Mouse (Mus musculus): ENCODE measurements around the gene Adgrg2.

GRCm38 (mm10) chrX:160494333-160494732 is 103.8 kb downstream of the Adgrg2 start:
- TF ChIP-seq POLR2A (IDR thresholded peaks at IDR 0.05; ENCODE audit: low read depth, low read length) (no peak), MYC (IDR thresholded peaks at IDR 0.05; ENCODE audit: low read depth, low read length) (no peak)
